Mouse (Mus musculus) kidney, embryonic 15.5 days (tissue): ENCODE data around the gene Tgfbi. TPM values are rescaled to one million over a fixed set of nuclear protein-coding genes. Genes with fewer than 3 reads are reported as not detected.
A peak's percentile ranks its signal among the peaks of the same experiment; 100 is the strongest.

Source experiments
- ATAC-seq: fragments of 200-750 bp; cut with Nextera tagmentation; replicated peaks from 2 replicates; pipeline ENCODE4 v1.8.0; 2017; ENCODE audit warnings: moderate TSS enrichment; ENCODE audit not compliant: low FRiP score
- H3K27ac ChIP-seq: fragments of 300-500 bp; sonication (generic); 2 replicates; pipeline ENCODE4 v1.5.1; 2015; ENCODE audit warnings: mild to moderate bottlenecking, inconsistent platforms
- H3K27me3 ChIP-seq: fragments of 300-500 bp; sonication (generic); 2 replicates; pipeline ENCODE4 v1.6.1; 2015; ENCODE audit warnings: inconsistent platforms
- H3K36me3 ChIP-seq: fragments of 300-500 bp; sonication (generic); 2 replicates; pipeline ENCODE4 v1.6.1; 2015; ENCODE audit warnings: inconsistent platforms
- H3K4me1 ChIP-seq: fragments of 300-500 bp; sonication (generic); 2 replicates; pipeline ENCODE4 v1.6.1; 2015; ENCODE audit warnings: inconsistent platforms
- H3K4me2 ChIP-seq: fragments of 300-500 bp; sonication (generic); 2 replicates; pipeline ENCODE4 v1.6.1; 2015; ENCODE audit warnings: moderate library complexity, mild to moderate bottlenecking, inconsistent platforms
- H3K4me3 ChIP-seq: fragments of 300-500 bp; sonication (generic); replicated peaks from 2 replicates; pipeline ENCODE4 v1.5.1; 2015; ENCODE audit warnings: mild to moderate bottlenecking, inconsistent platforms
- H3K9ac ChIP-seq: fragments of 300-500 bp; sonication (generic); 2 replicates; pipeline ENCODE4 v1.6.1; 2015; ENCODE audit warnings: mild to moderate bottlenecking, inconsistent platforms
- H3K9me3 ChIP-seq: fragments of 300-500 bp; sonication (generic); replicated peaks from 2 replicates; pipeline ENCODE4 v1.6.1; 2016; ENCODE audit warnings: inconsistent platforms
- WGBS: fragments of 180-500 bp; shearing (Covaris S2); methylation state at CpG from one replicate; pipeline ENCODE4 v1.1.7; 2015; ENCODE audit warnings: mixed read lengths; 5-methylcytosine and 5-hydroxymethylcytosine counted together
- polyA plus RNA-seq: library from polyadenylated mRNA; unstranded; fragments of >200 nt; fragmentation: Nextera tagmentation; extraction: Ambion mirVana; gene quantifications from 2 replicates; pipeline ENCODE4 v1.2.1, GENCODE M21; 2015

The Tgfbi gene
- polyA plus RNA-seq, 1 experiment from 2014 or later, result 135 TPM

GRCm38 (mm10) chr13:56645744-56646143 is 36.4 kb downstream of the Tgfbi start:
- no peak overlapping the region for H3K4me3 ChIP-seq
- H3K27ac ChIP-seq, result no peak overlapping the region
- no peaks in the 10 kb centered on the region for H3K27me3 ChIP-seq
- H3K4me2 ChIP-seq, result no peak overlapping the region
- ATAC-seq, result no peak
- H3K36me3 ChIP-seq, result no peaks in the 10 kb centered on the region
- H3K9ac ChIP-seq, result no peak overlapping the region
- 63% methylated on average over 6 of the region's 6 CpGs for whole genome bisulfite sequencing
- H3K4me1 ChIP-seq, result peaks cover 47% of the 10 kb centered on the region
- no peaks in the 10 kb centered on the region for H3K9me3 ChIP-seq

- Histone ChIP-seq H3K4me3 (no peak overlapping the region), H3K9ac (no peak overlapping the region), H3K4me2 (no peak overlapping the region), H3K9me3 (no peaks in the 10 kb centered on the region), H3K27me3 (no peaks in the 10 kb centered on the region), H3K36me3 (no peaks in the 10 kb centered on the region), H3K4me1 (peaks cover 41% of the 10 kb centered on the region), H3K27ac (peak overlapping the region; percentile 75)
- ATAC-seq, result peak; percentile 44; the same call in 1 of the 2 replicates
- WGBS, result 76% methylated on average over 10 of the region's 10 CpGs
Observed at GRCm38 (mm10) chr13:56647597-56648405, 38.5 kb downstream of the Tgfbi start.

- Histone ChIP-seq H3K4me3 (no peak overlapping the region), H3K4me2 (no peak overlapping the region)
Observed at GRCm38 (mm10) chr13:56650020-56650419, 40.7 kb downstream of the Tgfbi start.

GRCm38 (mm10) chr13:56652381-56652780 is 43.1 kb downstream of the Tgfbi start:
- Histone ChIP-seq H3K27me3 (no peaks in the 10 kb centered on the region), H3K27ac (peak overlapping the region; percentile 70), H3K4me3 (no peak overlapping the region), H3K4me2 (no peak overlapping the region), H3K36me3 (no peaks in the 10 kb centered on the region), H3K9me3 (no peaks in the 10 kb centered on the region), H3K9ac (no peak overlapping the region), H3K4me1 (peaks cover 53% of the 10 kb centered on the region)
- WGBS, result 27% methylated on average over 8 of the region's 8 CpGs
- no peak for ATAC-seq

More at GRCm38 (mm10) chr13:56650020-56650419, 40.7 kb downstream of the Tgfbi start:
- no peak for ATAC-seq
- 77% methylated on average over 2 of the region's 2 CpGs for WGBS
- Histone ChIP-seq H3K4me1 (peaks cover 40% of the 10 kb centered on the region), H3K36me3 (no peaks in the 10 kb centered on the region), H3K9me3 (no peaks in the 10 kb centered on the region), H3K27ac (no peak overlapping the region), H3K27me3 (no peaks in the 10 kb centered on the region), H3K9ac (no peak overlapping the region)

GRCm38 (mm10) chr13:56654176-56654575 is 44.9 kb downstream of the Tgfbi start:
- H3K27ac ChIP-seq, result no peak overlapping the region
- H3K4me3 ChIP-seq, result no peak overlapping the region
- H3K4me2 ChIP-seq, result no peak overlapping the region
- H3K27me3 ChIP-seq, result no peaks in the 10 kb centered on the region
- H3K9ac ChIP-seq, result no peak overlapping the region
- WGBS, result 69% methylated on average over 5 of the region's 5 CpGs
- H3K4me1 ChIP-seq, result peaks cover 49% of the 10 kb centered on the region
- no peaks in the 10 kb centered on the region for H3K9me3 ChIP-seq
- ATAC-seq, result no peak
- H3K36me3 ChIP-seq, result no peaks in the 10 kb centered on the region

GRCm38 (mm10) chr13:56657946-56658512 is 48.7 kb downstream of the Tgfbi start:
- no peaks in the 10 kb centered on the region for H3K36me3 ChIP-seq
- H3K4me1 ChIP-seq, result peaks cover 48% of the 10 kb centered on the region
- H3K9ac ChIP-seq, result no peak overlapping the region
- H3K4me3 ChIP-seq, result no peak overlapping the region
- ATAC-seq, result peak; percentile 46; the same call in 1 of the 2 replicates
- H3K9me3 ChIP-seq, result no peaks in the 10 kb centered on the region
- no peak overlapping the region for H3K4me2 ChIP-seq
- H3K27ac ChIP-seq, result no peak overlapping the region
- WGBS, result 38% methylated on average over 7 of the region's 7 CpGs
- H3K27me3 ChIP-seq, result no peaks in the 10 kb centered on the region

GRCm38 (mm10) chr13:56658931-56659330 is 49.6 kb downstream of the Tgfbi start:
- no peak overlapping the region for H3K9ac ChIP-seq
- no peaks in the 10 kb centered on the region for H3K9me3 ChIP-seq
- H3K36me3 ChIP-seq, result no peaks in the 10 kb centered on the region
- H3K4me2 ChIP-seq, result no peak overlapping the region
- H3K27ac ChIP-seq, result no peak overlapping the region
- H3K27me3 ChIP-seq, result no peaks in the 10 kb centered on the region
- 66% methylated on average over 6 of the region's 6 CpGs for WGBS
- ATAC-seq, result no peak
- H3K4me3 ChIP-seq, result no peak overlapping the region
- H3K4me1 ChIP-seq, result peaks cover 44% of the 10 kb centered on the region

GRCm38 (mm10) chr13:56661914-56662621 is 52.7 kb downstream of the Tgfbi start:
- H3K27me3 ChIP-seq, result no peaks in the 10 kb centered on the region
- peaks cover 27% of the 10 kb centered on the region for H3K4me1 ChIP-seq
- H3K27ac ChIP-seq, result peak overlapping the region; percentile 63
- H3K36me3 ChIP-seq, result no peaks in the 10 kb centered on the region
- WGBS, result 54% methylated on average over 7 of the region's 7 CpGs
- ATAC-seq, result no peak
- no peaks in the 10 kb centered on the region for H3K9me3 ChIP-seq
- H3K4me2 ChIP-seq, result no peak overlapping the region
- no peak overlapping the region for H3K4me3 ChIP-seq
- H3K9ac ChIP-seq, result no peak overlapping the region

GRCm38 (mm10) chr13:56664256-56665170 is 55.2 kb downstream of the Tgfbi start:
- peaks cover 15% of the 10 kb centered on the region for H3K4me1 ChIP-seq
- H3K9ac ChIP-seq, result no peak overlapping the region
- ATAC-seq, result no peak
- WGBS, result 61% methylated on average over 17 of the region's 17 CpGs
- H3K27ac ChIP-seq, result no peak overlapping the region
- no peaks in the 10 kb centered on the region for H3K27me3 ChIP-seq
- H3K9me3 ChIP-seq, result no peaks in the 10 kb centered on the region
- no peaks in the 10 kb centered on the region for H3K36me3 ChIP-seq
- no peak overlapping the region for H3K4me2 ChIP-seq
- H3K4me3 ChIP-seq, result no peak overlapping the region

GRCm38 (mm10) chr13:56671206-56671605 is 61.9 kb downstream of the Tgfbi start:
- ATAC-seq, result no peak
- H3K27ac ChIP-seq, result no peak overlapping the region

GRCm38 (mm10) chr13:56677731-56678130 is 68.4 kb downstream of the Tgfbi start:
- 80% methylated on average over 4 of the region's 4 CpGs for WGBS
- no peak overlapping the region for H3K4me2 ChIP-seq
- H3K4me3 ChIP-seq, result no peak overlapping the region
- no peak overlapping the region for H3K9ac ChIP-seq
- ATAC-seq, result no peak
- peaks cover 39% of the 10 kb centered on the region for H3K4me1 ChIP-seq
- H3K36me3 ChIP-seq, result no peaks in the 10 kb centered on the region
- no peaks in the 10 kb centered on the region for H3K27me3 ChIP-seq
- peak overlapping the region; percentile 69 for H3K27ac ChIP-seq
- no peaks in the 10 kb centered on the region for H3K9me3 ChIP-seq

More at GRCm38 (mm10) chr13:56671206-56671605, 61.9 kb downstream of the Tgfbi start:
- peaks cover 20% of the 10 kb centered on the region for H3K4me1 ChIP-seq
- no peaks in the 10 kb centered on the region for H3K9me3 ChIP-seq
- H3K36me3 ChIP-seq, result no peaks in the 10 kb centered on the region
- WGBS, result 56% methylated on average over 11 of the region's 11 CpGs
- no peaks in the 10 kb centered on the region for H3K27me3 ChIP-seq
- H3K4me2 ChIP-seq, result no peak overlapping the region
- no peak overlapping the region for H3K4me3 ChIP-seq
- H3K9ac ChIP-seq, result no peak overlapping the region
